Mouse (Mus musculus): ENCODE measurements at regions not wholly inside any gene's neighbourhood (a gene's known extent, or its start where the extent isn't known, plus 50 kb on each side); places are given as distances from the start of the nearest gene placed in this dataset.

GRCm38 (mm10) chr1:96003086-96003485 is 335.7 kb upstream of the St8sia4 start:
- no peak for TF ChIP-seq CTCF (IDR thresholded peaks at IDR 0.05; ENCODE audit: borderline replicate concordance, insufficient read depth, low read depth, low read length)
- no peak for TF ChIP-seq POLR2A (IDR thresholded peaks at IDR 0.05; ENCODE audit: borderline replicate concordance, insufficient read depth, low read length)
